ENCODE assay signal across 8 mouse cellular contexts in the genomic region with DNA sequence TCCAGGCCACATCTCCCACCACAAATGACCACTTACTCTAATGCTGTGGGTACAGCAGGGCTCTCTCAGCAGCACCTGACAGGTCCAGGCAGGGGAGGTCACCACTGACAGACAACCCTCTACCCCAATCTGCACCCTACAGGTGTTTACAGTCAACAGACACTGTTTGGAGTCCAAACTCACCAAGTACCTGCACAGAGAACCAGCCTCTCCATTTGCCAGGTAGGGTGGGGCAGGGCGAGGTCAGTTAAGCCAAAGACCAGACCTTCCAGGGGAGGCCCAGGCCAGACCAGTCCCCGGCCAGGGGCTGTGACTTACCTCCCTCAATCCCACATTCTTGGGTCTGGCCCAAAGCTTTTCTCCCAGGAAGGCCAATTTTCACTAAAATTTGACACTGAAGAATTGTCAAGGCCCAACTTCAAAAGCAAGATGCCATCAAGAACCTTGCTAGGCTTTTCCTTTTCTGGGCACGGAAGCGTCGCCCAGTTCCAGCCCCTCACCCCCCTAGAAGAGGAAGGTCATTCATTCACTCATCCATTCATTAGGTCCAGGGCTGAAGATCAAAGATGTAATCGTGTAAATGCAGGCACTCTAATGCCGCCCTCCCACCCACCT. TPM values are rescaled to one million over a fixed set of nuclear protein-coding genes. Genes with fewer than 3 reads are reported as not detected.
A peak's percentile ranks its signal among the peaks of the same experiment; 100 is the strongest.
DNase-seq lines count a peak whose midpoint lies in the region; ATAC-seq and TF ChIP-seq lines count a peak whose summit lies in the region.

No protein-coding gene starts in this region.

- H3K4me2 ChIP-seq in kidney, embryonic 14.5 days (replicated peaks; ENCODE audit: low read depth, low read length), result peak overlapping the region; percentile 82
- peak overlapping the region; percentile 75 for H3K4me2 ChIP-seq in embryonic facial prominence, embryonic 11.5 days (ENCODE audit: low read depth, low read length)
- H3K4me2 ChIP-seq in intestine, embryonic 16.5 days (ENCODE audit: low read depth, low read length), result peak overlapping the region; percentile 69
- peak overlapping the region; percentile 93 for H3K4me2 ChIP-seq in myocyte (ENCODE audit: low read depth)

- no peaks in the 10 kb centered on the region for H3K9me3 ChIP-seq in kidney, embryonic 14.5 days (ENCODE audit: control insufficient read depth, low read length)
- no peaks in the 10 kb centered on the region for H3K9me3 ChIP-seq in embryonic facial prominence, embryonic 11.5 days (replicated peaks; ENCODE audit: control insufficient read depth, low read length)
- no peaks in the 10 kb centered on the region for H3K9me3 ChIP-seq in intestine, embryonic 16.5 days (ENCODE audit: control insufficient read depth, low read length)

- peaks cover 15% of the 10 kb centered on the region for H3K4me1 ChIP-seq in kidney, embryonic 14.5 days (ENCODE audit: control insufficient read depth, insufficient read depth, low read length)
- no peaks in the 10 kb centered on the region for H3K4me1 ChIP-seq in embryonic facial prominence, embryonic 11.5 days (ENCODE audit: control insufficient read depth, insufficient read depth, low read length)
- H3K4me1 ChIP-seq in intestine, embryonic 16.5 days (ENCODE audit: control insufficient read depth, insufficient read depth, low read length), result peaks cover 21% of the 10 kb centered on the region

- ATAC-seq in kidney, embryonic 14.5 days (ENCODE audit: low FRiP score, low TSS enrichment), result no peak
- no peak for ATAC-seq in embryonic facial prominence, embryonic 11.5 days (replicated peaks; ENCODE audit: insufficient number of reproducible peaks, low FRiP score, low TSS enrichment, low read depth)
- ATAC-seq in intestine, embryonic 16.5 days, result no peak

- no peak overlapping the region for H3K27ac ChIP-seq in kidney, embryonic 14.5 days (ENCODE audit: low read depth, low read length)
- H3K27ac ChIP-seq in embryonic facial prominence, embryonic 11.5 days (replicated peaks; ENCODE audit: low read depth, low read length), result no peak overlapping the region
- H3K27ac ChIP-seq in intestine, embryonic 16.5 days (ENCODE audit: low read length), result peak overlapping the region; percentile 96

- peaks cover 25% of the 10 kb centered on the region for H3K36me3 ChIP-seq in kidney, embryonic 14.5 days (ENCODE audit: control insufficient read depth, insufficient read depth, low read length)
- no peaks in the 10 kb centered on the region; the same call in 1 of the 2 replicates for H3K36me3 ChIP-seq in embryonic facial prominence, embryonic 11.5 days (replicated peaks; ENCODE audit: control insufficient read depth, insufficient read depth, low read depth, low read length)
- 0 out of 2 replicates have a peak, but pooled peaks cover 6% of the 10 kb centered on the region for H3K36me3 ChIP-seq in intestine, embryonic 16.5 days (ENCODE audit: control insufficient read depth, insufficient read depth, low read length)
- H3K36me3 ChIP-seq in myocyte (ENCODE audit: control insufficient read depth, insufficient read depth), result peaks cover 11% of the 10 kb centered on the region

- DNase-seq in kidney, postnatal 10 days, result no peak
- DNase-seq in embryonic facial prominence, embryonic 11.5 days (ENCODE audit: low spot score), result no peak
- DNase-seq in natural killer cell, adult 2 months (ENCODE audit: low spot score in 2 of 2), result no peak
- no peak for DNase-seq in frontal cortex, adult 2 months (ENCODE audit: extremely low spot score in 1 of 2, low spot score in 1 of 2)
- DNase-seq in cerebellum, adult 8-10 months, result no peak

- H3K79me2 ChIP-seq in myocyte (ENCODE audit: control insufficient read depth, insufficient read depth), result peaks cover 34% of the 10 kb centered on the region

- H3K27me3 ChIP-seq in kidney, embryonic 14.5 days (ENCODE audit: control insufficient read depth, insufficient read depth, low read length), result no peaks in the 10 kb centered on the region
- no peaks in the 10 kb centered on the region for H3K27me3 ChIP-seq in embryonic facial prominence, embryonic 11.5 days (ENCODE audit: control insufficient read depth, insufficient read depth, low read length)
- no peaks in the 10 kb centered on the region for H3K27me3 ChIP-seq in intestine, embryonic 16.5 days (replicated peaks; ENCODE audit: control insufficient read depth, insufficient read depth, low read length)
- no peaks in the 10 kb centered on the region for H3K27me3 ChIP-seq in myocyte (ENCODE audit: control insufficient read depth, insufficient read depth, insufficient read length)

- H3K9ac ChIP-seq in kidney, embryonic 14.5 days (ENCODE audit: low read depth, low read length), result peak overlapping the region; percentile 85
- H3K9ac ChIP-seq in embryonic facial prominence, embryonic 11.5 days (replicated peaks; ENCODE audit: low read length), result peak overlapping the region; percentile 87
- peak overlapping the region; percentile 91 for H3K9ac ChIP-seq in intestine, embryonic 16.5 days (ENCODE audit: low read depth, low read length)

- H3ac ChIP-seq in myocyte (ENCODE audit: control insufficient read depth, insufficient read length), result peak overlapping the region; percentile 65

- peak overlapping the region; percentile 61 for H3K4me3 ChIP-seq in kidney, embryonic 14.5 days (ENCODE audit: low read length)
- peak overlapping the region; percentile 80 for H3K4me3 ChIP-seq in embryonic facial prominence, embryonic 11.5 days (ENCODE audit: low read depth, low read length)
- peak overlapping the region; percentile 87 for H3K4me3 ChIP-seq in intestine, embryonic 16.5 days (ENCODE audit: low read length)
- peak overlapping the region; percentile 93 for H3K4me3 ChIP-seq in myocyte

- 52% methylated on average over 7 of the region's 7 CpGs for WGBS in kidney, embryonic 14.5 days
- 66% methylated on average over 7 of the region's 7 CpGs for WGBS in embryonic facial prominence, embryonic 11.5 days
- WGBS in intestine, embryonic 16.5 days, result 36% methylated on average over 7 of the region's 7 CpGs

- TF ChIP-seq POLR2A in myocyte (IDR thresholded peaks at IDR 0.05; ENCODE audit: insufficient read length, low read depth), result no peak

TF ChIP-seq in myocyte, 11 proteins besides CTCF, POLR2A, EP300 and RAD21:
- TF ChIP-seq POLR2AphosphoS2 (IDR thresholded peaks at IDR 0.05; ENCODE audit: insufficient read length, low read depth), result no peak
- no peak for TF ChIP-seq MAX (IDR thresholded peaks at IDR 0.05; ENCODE audit: low read depth)

RNA-seq across cellular contexts. Expression of a gene that starts 1.5 kb away (rescaled TPM):
- 528 and 578 TPM in 2 replicates for polyA plus RNA-seq in kidney, embryonic 14.5 days (2014; fragmentation: Nextera tagmentation; extraction: Ambion mirVana)
- polyA plus RNA-seq in embryonic facial prominence, embryonic 11.5 days (2014; fragmentation: Nextera tagmentation; extraction: Ambion mirVana), result 384 and 433 TPM in 2 replicates
- polyA plus RNA-seq in intestine, embryonic 16.5 days (2015; fragmentation: Nextera tagmentation; extraction: Ambion mirVana), result 783 and 890 TPM in 2 replicates
- polyA plus RNA-seq in myocyte (2012; fragmentation: generic; extraction: Trizol), result 432 TPM
- polyA plus RNA-seq in frontal cortex, adult 2 months (2012; rRNA removed), result 2,732 and 2,987 TPM in 2 replicates

RNA-seq across cellular contexts. Expression of a gene that starts 4.4 kb away (rescaled TPM):
- polyA plus RNA-seq in kidney, embryonic 14.5 days (2014; fragmentation: Nextera tagmentation; extraction: Ambion mirVana), result 33.0 and 37.5 TPM in 2 replicates
- polyA plus RNA-seq in embryonic facial prominence, embryonic 11.5 days (2014; fragmentation: Nextera tagmentation; extraction: Ambion mirVana), result 30.6 and 37.5 TPM in 2 replicates
- 58.9 and 75.9 TPM in 2 replicates for polyA plus RNA-seq in intestine, embryonic 16.5 days (2015; fragmentation: Nextera tagmentation; extraction: Ambion mirVana)
- polyA plus RNA-seq in myocyte (2012; fragmentation: generic; extraction: Trizol), result 29.8 TPM
- polyA plus RNA-seq in frontal cortex, adult 2 months (2012; rRNA removed), result 38.9 and 39.1 TPM in 2 replicates

RNA-seq across cellular contexts. Expression of a gene that starts 17.3 kb away (rescaled TPM):
- polyA plus RNA-seq in kidney, embryonic 14.5 days (2014; fragmentation: Nextera tagmentation; extraction: Ambion mirVana), result 29.3 and 44.0 TPM in 2 replicates
- polyA plus RNA-seq in embryonic facial prominence, embryonic 11.5 days (2014; fragmentation: Nextera tagmentation; extraction: Ambion mirVana), result 33.4 and 34.6 TPM in 2 replicates
- 35.9 and 36.8 TPM in 2 replicates for polyA plus RNA-seq in intestine, embryonic 16.5 days (2015; fragmentation: Nextera tagmentation; extraction: Ambion mirVana)
- polyA plus RNA-seq in myocyte (2012; fragmentation: generic; extraction: Trizol), result 10.1 TPM
- 40.4 and 40.9 TPM in 2 replicates for polyA plus RNA-seq in frontal cortex, adult 2 months (2012; rRNA removed)

RNA-seq across cellular contexts. Expression of a gene that starts 37.4 kb away (rescaled TPM):
- polyA plus RNA-seq in kidney, embryonic 14.5 days (2014; fragmentation: Nextera tagmentation; extraction: Ambion mirVana), result 5.0 and 8.2 TPM in 2 replicates
- 3.7 and 5.4 TPM in 2 replicates for polyA plus RNA-seq in embryonic facial prominence, embryonic 11.5 days (2014; fragmentation: Nextera tagmentation; extraction: Ambion mirVana)
- polyA plus RNA-seq in intestine, embryonic 16.5 days (2015; fragmentation: Nextera tagmentation; extraction: Ambion mirVana), result 5.5 and 6.1 TPM in 2 replicates
- polyA plus RNA-seq in myocyte (2012; fragmentation: generic; extraction: Trizol), result 4.3 TPM
- polyA plus RNA-seq in frontal cortex, adult 2 months (2012; rRNA removed), result 48.3 and 56.9 TPM in 2 replicates

RNA-seq across cellular contexts. Expression of a gene that starts 41.3 kb away (rescaled TPM):
- polyA plus RNA-seq in kidney, embryonic 14.5 days (2014; fragmentation: Nextera tagmentation; extraction: Ambion mirVana), result 4.6 and 5.3 TPM in 2 replicates
- polyA plus RNA-seq in embryonic facial prominence, embryonic 11.5 days (2014; fragmentation: Nextera tagmentation; extraction: Ambion mirVana), result 6.2 and 7.1 TPM in 2 replicates
- polyA plus RNA-seq in intestine, embryonic 16.5 days (2015; fragmentation: Nextera tagmentation; extraction: Ambion mirVana), result 3.1 and 3.5 TPM in 2 replicates
- 0.13 TPM for polyA plus RNA-seq in myocyte (2012; fragmentation: generic; extraction: Trizol)
- polyA plus RNA-seq in frontal cortex, adult 2 months (2012; rRNA removed), result 7.4 and 9.1 TPM in 2 replicates
